Mouse (Mus musculus): ENCODE measurements at regions not wholly inside any gene's neighbourhood (a gene's known extent, or its start where the extent isn't known, plus 50 kb on each side); places are given as distances from the start of the nearest gene placed in this dataset.

DNA sequence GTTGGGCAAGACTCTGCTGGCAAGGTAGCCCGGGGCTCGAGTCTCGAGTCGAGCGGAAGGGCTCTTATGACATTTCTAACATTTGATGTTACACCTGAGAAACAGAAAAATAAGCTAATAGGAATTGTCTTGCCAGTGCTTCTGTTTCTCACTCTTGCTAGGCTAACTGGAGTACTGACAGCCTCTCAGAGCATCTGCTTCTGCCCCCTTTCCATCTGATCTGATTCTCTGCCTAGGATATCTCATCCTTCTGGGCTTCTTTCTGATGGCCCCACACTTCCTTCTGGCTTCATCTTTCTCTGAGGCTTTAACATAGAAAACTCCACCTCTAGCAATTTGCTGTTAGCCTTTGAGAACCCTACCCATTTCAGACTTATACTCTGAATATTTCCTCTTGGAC lies 95.0 kb upstream of the Arhgef9 start:
- peak overlapping the region; percentile 64; the same call in 1 of the 2 replicates for H3K27ac ChIP-seq
- peak; percentile 47 to 51 for DNase-seq (ENCODE audit: low spot score in 2 of 2)
- no peak for TF ChIP-seq CTCF (conservative IDR thresholded peaks at IDR 0.05)
- no peak overlapping the region for H3K4me3 ChIP-seq

DNA sequence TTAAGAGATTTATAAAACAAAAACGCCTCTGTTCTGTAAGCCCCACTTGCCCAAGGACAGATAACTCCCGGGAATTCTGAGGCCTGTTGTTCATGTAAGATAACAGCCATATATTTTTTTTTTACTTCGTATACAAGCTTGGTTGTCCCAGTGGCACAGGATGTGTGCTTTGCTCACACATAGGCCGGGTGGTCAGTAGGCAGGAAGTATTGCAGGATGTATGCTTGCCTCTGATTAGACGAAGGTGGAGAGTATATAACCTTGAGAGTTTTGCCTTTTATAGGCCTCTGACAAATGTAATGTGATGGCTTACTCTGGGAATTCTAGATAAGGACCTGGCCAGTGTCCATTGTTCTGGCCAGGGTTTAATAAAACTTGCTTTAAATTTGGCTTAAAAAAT lies 85.4 kb upstream of the Arhgef9 start:
- TF ChIP-seq CTCF (conservative IDR thresholded peaks at IDR 0.05) = no peak
- Histone ChIP-seq H3K27ac (no peak overlapping the region), H3K4me3 (no peak overlapping the region)
- no peak for DNase-seq (ENCODE audit: low spot score in 2 of 2)

DNA sequence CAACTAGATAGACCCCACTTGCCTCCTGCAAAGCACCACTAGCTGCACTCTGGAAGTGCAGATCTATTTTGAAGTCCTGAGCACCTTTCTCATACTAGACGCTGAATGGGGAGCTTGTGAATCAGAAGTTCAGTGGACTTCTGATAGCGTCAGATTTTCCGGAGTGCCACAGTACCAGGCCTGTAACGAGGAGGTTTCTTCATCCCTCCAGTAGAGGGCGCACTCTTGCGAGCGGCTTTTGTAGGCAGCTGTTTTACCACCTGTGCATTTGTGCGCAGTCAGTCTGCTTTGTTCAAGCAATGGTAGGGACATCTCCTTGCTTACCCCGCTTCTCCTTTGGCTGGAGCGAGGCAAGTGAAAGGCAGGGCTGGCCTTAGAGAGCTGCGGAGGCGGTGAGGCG lies 56.9 kb upstream of the Arhgef9 start:
- DNase-seq (ENCODE audit: low spot score in 2 of 2) = peak in 1 of 2 experiments; percentile 14
- no peak overlapping the region for H3K4me3 ChIP-seq
- H3K27ac ChIP-seq = no peak overlapping the region
- peak; percentile 80 for TF ChIP-seq CTCF (conservative IDR thresholded peaks at IDR 0.05)
